Mouse (Mus musculus): ENCODE measurements around the gene Rhof.
A peak's percentile ranks its signal among the peaks of the same experiment; 100 is the strongest.
"Not testable (repeated sequence)": the region's sequence is repeated elsewhere in the genome, so short reads cannot be mapped to it uniquely, and the experiment has no call there.

The Rhof gene

GRCm38 (mm10) chr5:123067395-123067995 is 65.0 kb downstream of the Rhof start:
- DNase-seq (ENCODE audit: low read depth) = peak; percentile 82

GRCm38 (mm10) chr5:123064207-123064606 is 68.3 kb downstream of the Rhof start:
- peak; percentile 93 for DNase-seq (ENCODE audit: low read depth)

- no peak for DNase-seq (ENCODE audit: low read depth)
Observed at GRCm38 (mm10) chr5:123063141-123063540, 69.4 kb downstream of the Rhof start.

- DNase-seq (ENCODE audit: low read depth) = not testable (repeated sequence)
Observed at GRCm38 (mm10) chr5:123061402-123061749, 71.1 kb downstream of the Rhof start.

- DNase-seq (ENCODE audit: low read depth) = no peak
Observed at GRCm38 (mm10) chr5:123060706-123061401, 71.6 kb downstream of the Rhof start.

GRCm38 (mm10) chr5:123059757-123060520 is 72.6 kb downstream of the Rhof start:
- DNase-seq (ENCODE audit: low read depth) = peak; percentile 82

GRCm38 (mm10) chr5:123058251-123059102 is 74.0 kb downstream of the Rhof start:
- peak; percentile 70 for DNase-seq (ENCODE audit: low read depth)

GRCm38 (mm10) chr5:123057366-123058250 is 74.9 kb downstream of the Rhof start:
- DNase-seq (ENCODE audit: low read depth) = peak; percentile 100

All from naive thymus-derived CD4-positive, alpha-beta T cell, adult 2 months (primary cell).